Mouse (Mus musculus) liver, postnatal 0 days (tissue): Measurements from ENCODE around the gene Ccni. TPM values are rescaled to one million over a fixed set of nuclear protein-coding genes. Genes with fewer than 3 reads are reported as not detected.

Experiments
- ATAC-seq: fragments of 200-750 bp; cut with Nextera tagmentation; 2 replicates; pipeline ENCODE4 v1.8.0; 2017; ENCODE audit warnings: mild to moderate bottlenecking, moderate library complexity
- DNase-seq: peaks from one replicate; pipeline ENCODE4 v3.0.0-alpha.2; 2016
- H3K27ac ChIP-seq: fragments of 300-500 bp; sonication (generic); 2 replicates; pipeline ENCODE4 v1.5.1; 2014; ENCODE audit warnings: antibody characterized with exemption, moderate library complexity, mild to moderate bottlenecking, low read depth
- H3K27me3 ChIP-seq: fragments of 300-500 bp; sonication (generic); 2 replicates; pipeline ENCODE4 v1.6.1; 2014; ENCODE audit warnings: low read length, control low read depth, mixed read lengths; ENCODE audit not compliant: insufficient read depth
- H3K36me3 ChIP-seq: fragments of 300-500 bp; sonication (generic); replicated peaks from 2 replicates; pipeline ENCODE4 v1.6.1; 2014; ENCODE audit warnings: mild to moderate bottlenecking, control low read depth, low read length, moderate library complexity, mixed read lengths; ENCODE audit not compliant: insufficient read depth
- H3K4me1 ChIP-seq: fragments of 300-500 bp; sonication (generic); 2 replicates; pipeline ENCODE4 v1.6.1; 2014; ENCODE audit warnings: antibody characterized with exemption, mild to moderate bottlenecking, control low read depth; ENCODE audit not compliant: insufficient read depth
- H3K4me2 ChIP-seq: fragments of 300-500 bp; sonication (generic); 2 replicates; pipeline ENCODE4 v1.6.1; 2014; ENCODE audit warnings: low read depth, mild to moderate bottlenecking, low read length, moderate library complexity, mixed read lengths
- H3K4me3 ChIP-seq: fragments of 300-500 bp; sonication (generic); 2 replicates; pipeline ENCODE4 v1.5.1; 2014; ENCODE audit warnings: low read depth, low read length
- H3K9ac ChIP-seq: fragments of 300-500 bp; sonication (generic); replicated peaks from 2 replicates; pipeline ENCODE4 v1.6.1; 2014; ENCODE audit warnings: mild to moderate bottlenecking, moderate library complexity
- H3K9me3 ChIP-seq: fragments of 300-500 bp; sonication (generic); 2 replicates; pipeline ENCODE4 v1.6.1; 2016; ENCODE audit warnings: mild to moderate bottlenecking, control low read depth, low read length, mixed read lengths
- CTCF ChIP-seq: sonication (generic); IDR thresholded peaks from 2 replicates; pipeline ENCODE4 v1.5.1; 2016; ENCODE audit warnings: antibody characterized with exemption, low read depth
- EP300 ChIP-seq: IDR thresholded peaks from 2 replicates; pipeline ENCODE4 v1.6.1; 2016; ENCODE audit warnings: antibody characterized with exemption, low read depth, mild to moderate bottlenecking
- WGBS: fragments of 180-500 bp; shearing (Covaris S2); extraction: QIAGEN DNeasy Blood & Tissue Kit; methylation state at CpG from one replicate; pipeline ENCODE4 v1.1.7; 2014; ENCODE audit not compliant: insufficient replicate concordance; 5-methylcytosine and 5-hydroxymethylcytosine counted together
- polyA plus RNA-seq: library from polyadenylated mRNA; unstranded; fragments of >200 nt; fragmentation: Nextera tagmentation; extraction: Ambion mirVana; gene quantifications from 2 replicates; pipeline ENCODE4 v1.2.1, GENCODE M21; 2015

Gene Ccni
- polyA plus RNA-seq, 1 experiment from 2014 or later: 41.9 TPM

GRCm38 (mm10) chr5:93149969-93150777 is 56.1 kb downstream of the Ccni start:
- no peaks in the 10 kb centered on the region for H3K27me3 ChIP-seq
- no peak overlapping the region for H3K4me3 ChIP-seq
- no peaks in the 10 kb centered on the region for H3K9me3 ChIP-seq
- peaks cover 40% of the 10 kb centered on the region for H3K4me1 ChIP-seq
- H3K36me3 ChIP-seq: peaks cover 3% of the 10 kb centered on the region; the same call in 1 of the 2 replicates
- H3K27ac ChIP-seq: peak overlapping the region; percentile 78
- 47% methylated on average over 12 of the region's 12 CpGs for WGBS
- H3K9ac ChIP-seq: no peak overlapping the region
- no peak for DNase-seq
- ATAC-seq: peak; percentile 72
- TF ChIP-seq CTCF: no peak
- no peak for TF ChIP-seq EP300
- no peak overlapping the region for H3K4me2 ChIP-seq

- 67% methylated on average over 6 of the region's 6 CpGs for WGBS
- peaks cover 5% of the 10 kb centered on the region for H3K36me3 ChIP-seq
- DNase-seq (no peak), ATAC-seq (no peak)
- H3K9me3 ChIP-seq: no peaks in the 10 kb centered on the region
- H3K27ac ChIP-seq: no peak overlapping the region
- H3K4me1 ChIP-seq: peaks cover 12% of the 10 kb centered on the region
- no peak overlapping the region for H3K9ac ChIP-seq
- H3K4me2 ChIP-seq: no peak overlapping the region
- no peak overlapping the region for H3K4me3 ChIP-seq
- TF ChIP-seq EP300: no peak
- no peak for TF ChIP-seq CTCF
- no peaks in the 10 kb centered on the region for H3K27me3 ChIP-seq
Measured at GRCm38 (mm10) chr5:93145504-93145903, 60.8 kb downstream of the Ccni start.

GRCm38 (mm10) chr5:93144874-93145273 is 61.4 kb downstream of the Ccni start:
- no peak for DNase-seq
- no peaks in the 10 kb centered on the region for H3K9me3 ChIP-seq
- 78% methylated on average over 5 of the region's 5 CpGs for WGBS

GRCm38 (mm10) chr5:93143360-93144091 is 62.8 kb downstream of the Ccni start:
- 62% methylated on average over 12 of the region's 12 CpGs for WGBS
- H3K9ac ChIP-seq: no peak overlapping the region
- no peak overlapping the region for H3K4me2 ChIP-seq
- H3K9me3 ChIP-seq: no peaks in the 10 kb centered on the region
- H3K4me1 ChIP-seq: peaks cover 3% of the 10 kb centered on the region; the same call in 1 of the 2 replicates
- H3K4me3 ChIP-seq: no peak overlapping the region
- no peaks in the 10 kb centered on the region for H3K27me3 ChIP-seq
- DNase-seq (no peak), ATAC-seq (no peak)
- H3K36me3 ChIP-seq: peaks cover 13% of the 10 kb centered on the region
- TF ChIP-seq CTCF: no peak
- no peak for TF ChIP-seq EP300
- no peak overlapping the region for H3K27ac ChIP-seq

More at GRCm38 (mm10) chr5:93144874-93145273, 61.4 kb downstream of the Ccni start:
- Histone ChIP-seq H3K27me3 (no peaks in the 10 kb centered on the region), H3K9ac (no peak overlapping the region), H3K4me3 (no peak overlapping the region), H3K36me3 (peaks cover 9% of the 10 kb centered on the region), H3K4me1 (peaks cover 6% of the 10 kb centered on the region), H3K4me2 (no peak overlapping the region), H3K27ac (no peak overlapping the region)
- no peak for ATAC-seq
- TF ChIP-seq CTCF (no peak), EP300 (no peak)

GRCm38 (mm10) chr5:93140747-93141146 is 65.5 kb downstream of the Ccni start:
- TF ChIP-seq CTCF (no peak), EP300 (no peak)
- H3K27ac ChIP-seq: no peak overlapping the region
- no peak for DNase-seq
- no peak overlapping the region for H3K4me3 ChIP-seq
- H3K9ac ChIP-seq: no peak overlapping the region
- H3K4me2 ChIP-seq: no peak overlapping the region
- H3K9me3 ChIP-seq: no peaks in the 10 kb centered on the region
- WGBS: 85% methylated on average over 5 of the region's 5 CpGs
- H3K36me3 ChIP-seq: peaks cover 13% of the 10 kb centered on the region
- H3K27me3 ChIP-seq: no peaks in the 10 kb centered on the region
- ATAC-seq: no peak
- H3K4me1 ChIP-seq: peaks cover 3% of the 10 kb centered on the region; the same call in 1 of the 2 replicates

- Histone ChIP-seq H3K4me1 (peaks cover under 1% of the 10 kb centered on the region; the same call in 1 of the 2 replicates), H3K36me3 (peaks cover 13% of the 10 kb centered on the region), H3K9me3 (no peaks in the 10 kb centered on the region), H3K4me2 (no peak overlapping the region), H3K4me3 (no peak overlapping the region), H3K27ac (no peak overlapping the region), H3K9ac (no peak overlapping the region), H3K27me3 (no peaks in the 10 kb centered on the region)
- no peak for ATAC-seq
- no peak for DNase-seq
- WGBS: 85% methylated on average over 9 of the region's 9 CpGs
- TF ChIP-seq CTCF: no peak
- TF ChIP-seq EP300: no peak
Measured at GRCm38 (mm10) chr5:93139350-93139749, 66.9 kb downstream of the Ccni start.
